Mouse (Mus musculus) intestine, embryonic 16.5 days (tissue): ENCODE data around the gene Plekha8. TPM values are rescaled to one million over a fixed set of nuclear protein-coding genes. Genes with fewer than 3 reads are reported as not detected.

Source experiments
- ATAC-seq: fragments of 200-750 bp; cut with Nextera tagmentation; 2 replicates; pipeline ENCODE4 v1.8.0; 2017; ENCODE audit warnings: moderate TSS enrichment, moderate library complexity
- H3K27ac ChIP-seq: fragments of 300-500 bp; sonication (generic); 2 replicates; pipeline ENCODE4 v1.5.1; 2014; ENCODE audit warnings: mild to moderate bottlenecking, low read length
- H3K27me3 ChIP-seq: fragments of 300-500 bp; sonication (generic); replicated peaks from 2 replicates; pipeline ENCODE4 v1.6.1; 2014; ENCODE audit warnings: low read length, control low read depth, mixed read lengths; ENCODE audit not compliant: control insufficient read depth, insufficient read depth
- H3K36me3 ChIP-seq: fragments of 300-500 bp; sonication (generic); 2 replicates; pipeline ENCODE4 v1.6.1; 2014; ENCODE audit warnings: low read length, control low read depth; ENCODE audit not compliant: control insufficient read depth, insufficient read depth
- H3K4me1 ChIP-seq: fragments of 300-500 bp; sonication (generic); 2 replicates; pipeline ENCODE4 v1.6.1; 2014; ENCODE audit warnings: low read length, control low read depth, mixed read lengths; ENCODE audit not compliant: control insufficient read depth, insufficient read depth
- H3K4me2 ChIP-seq: fragments of 300-500 bp; sonication (generic); 2 replicates; pipeline ENCODE4 v1.6.1; 2014; ENCODE audit warnings: low read depth, low read length, control low read depth
- H3K4me3 ChIP-seq: fragments of 300-500 bp; sonication (generic); 2 replicates; pipeline ENCODE4 v1.5.1; 2014; ENCODE audit warnings: mild to moderate bottlenecking, low read length
- H3K9ac ChIP-seq: fragments of 300-500 bp; sonication (generic); 2 replicates; pipeline ENCODE4 v1.6.1; 2014; ENCODE audit warnings: low read depth, low read length
- H3K9me3 ChIP-seq: fragments of 300-500 bp; sonication (generic); 2 replicates; pipeline ENCODE4 v1.6.1; 2016; ENCODE audit warnings: low read length, control low read depth; ENCODE audit not compliant: control insufficient read depth
- WGBS: fragments of 180-500 bp; shearing (Covaris S2); extraction: QIAGEN DNeasy Blood & Tissue Kit; methylation state at CpG from one replicate; pipeline ENCODE4 v1.1.7; 2014; 5-methylcytosine and 5-hydroxymethylcytosine counted together
- polyA plus RNA-seq: library from polyadenylated mRNA; unstranded; fragments of >200 nt; fragmentation: Nextera tagmentation; extraction: Ambion mirVana; gene quantifications from 2 replicates; pipeline ENCODE4 v1.2.1, GENCODE M21; 2015

Gene Plekha8
- polyA plus RNA-seq, 1 experiment from 2014 or later, result 6.1 TPM

DNA sequence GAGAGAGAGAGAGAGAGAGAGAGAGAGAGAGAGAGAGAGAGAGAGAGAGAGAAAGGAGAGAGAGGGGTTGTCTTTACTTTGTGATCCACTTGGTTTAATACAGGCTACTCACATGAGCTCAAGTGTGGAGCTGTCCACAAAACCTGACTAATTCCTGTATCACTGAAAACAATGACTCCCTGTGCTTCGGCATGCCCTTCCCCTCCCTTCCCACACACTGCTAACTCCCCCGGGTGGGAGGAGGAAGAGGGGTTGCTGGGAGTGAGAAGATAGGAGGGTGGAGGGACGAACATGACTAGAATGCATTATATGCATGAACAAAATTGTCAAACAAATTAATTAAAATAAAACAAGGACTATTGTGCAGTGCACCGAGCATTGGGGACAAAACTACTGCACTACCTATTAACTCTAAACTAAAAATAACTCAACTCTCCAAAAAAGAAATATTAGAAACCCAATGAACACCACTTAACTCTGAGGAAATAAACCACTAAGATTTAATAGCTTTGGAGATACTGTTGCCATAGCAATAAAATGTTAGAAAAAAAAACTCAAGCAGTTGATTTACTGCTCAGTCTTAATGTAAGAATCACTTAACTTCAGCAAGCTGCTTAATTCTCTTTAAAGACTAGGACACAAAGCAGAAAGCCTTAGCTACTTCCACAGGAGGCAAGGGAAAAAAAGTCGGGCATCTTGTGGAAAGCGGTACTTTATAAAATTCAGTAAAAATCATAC lies 21.5 kb upstream of the Plekha8 start:
- Histone ChIP-seq H3K9me3 (no peaks in the 10 kb centered on the region), H3K4me2 (no peak overlapping the region), H3K4me3 (no peak overlapping the region), H3K4me1 (no peaks in the 10 kb centered on the region), H3K9ac (no peak overlapping the region), H3K27me3 (no peaks in the 10 kb centered on the region), H3K36me3 (no peaks in the 10 kb centered on the region), H3K27ac (no peak overlapping the region)
- WGBS, result 14% methylated on average over 6 of the region's 6 CpGs
- ATAC-seq, result peak; percentile 66

DNA sequence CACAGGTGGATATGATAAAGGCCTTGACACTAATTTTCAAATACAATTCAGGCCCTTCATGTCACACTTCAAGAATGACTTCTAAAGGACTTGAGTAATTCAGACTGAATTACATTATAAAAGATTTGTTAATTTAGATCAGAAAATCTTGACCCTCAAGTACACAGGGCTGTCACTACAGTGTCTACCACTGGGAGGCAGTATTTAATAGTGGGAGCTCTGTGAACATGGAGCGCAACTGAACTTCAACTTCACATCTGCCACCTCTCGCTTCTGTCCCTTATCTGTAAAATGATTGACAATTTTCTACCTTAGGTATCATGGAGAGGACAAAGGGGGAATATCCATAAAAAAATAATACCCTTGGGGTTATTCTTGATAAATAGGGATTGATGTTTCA lies 8.7 kb upstream of the Plekha8 start:
- H3K36me3 ChIP-seq, result 0 out of 2 replicates have a peak, but pooled peaks cover 4% of the 10 kb centered on the region
- no peak overlapping the region for H3K9ac ChIP-seq
- H3K9me3 ChIP-seq, result no peaks in the 10 kb centered on the region
- H3K4me2 ChIP-seq, result no peak overlapping the region
- no peak overlapping the region for H3K27ac ChIP-seq
- no peak overlapping the region for H3K4me3 ChIP-seq
- ATAC-seq, result 0 out of 2 replicates have a peak, but pooled peaks have one; percentile 38
- 32% methylated on average over 2 of the region's 2 CpGs for WGBS
- H3K4me1 ChIP-seq, result no peaks in the 10 kb centered on the region; the same call in 1 of the 2 replicates
- H3K27me3 ChIP-seq, result no peaks in the 10 kb centered on the region

DNA sequence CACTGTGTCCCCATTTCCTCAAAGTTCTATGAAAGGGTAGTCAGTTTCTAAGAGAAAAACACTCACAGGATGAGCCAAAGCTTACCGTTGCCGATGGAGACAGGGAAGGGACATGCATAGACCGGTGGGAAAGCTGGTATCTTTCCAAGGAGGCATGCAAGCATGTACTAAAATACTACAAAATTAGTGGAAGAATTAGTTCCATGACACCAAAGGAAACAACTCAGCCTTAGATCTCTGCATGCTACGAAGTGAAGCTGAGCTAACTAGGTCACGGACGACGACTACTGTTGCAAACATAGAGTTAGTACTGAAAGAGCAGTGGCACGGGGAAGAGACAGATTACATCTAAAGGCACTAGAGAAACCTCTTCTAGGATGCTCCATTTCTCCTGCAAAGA lies 8.0 kb upstream of the Plekha8 start:
- WGBS, result 86% methylated on average over 8 of the region's 8 CpGs
- peaks cover 6% of the 10 kb centered on the region; the same call in 1 of the 2 replicates for H3K4me1 ChIP-seq
- H3K4me3 ChIP-seq, result no peak overlapping the region
- no peaks in the 10 kb centered on the region for H3K27me3 ChIP-seq
- no peaks in the 10 kb centered on the region for H3K9me3 ChIP-seq
- no peak for ATAC-seq
- H3K4me2 ChIP-seq, result no peak overlapping the region
- no peak overlapping the region for H3K9ac ChIP-seq
- H3K27ac ChIP-seq, result no peak overlapping the region
- H3K36me3 ChIP-seq, result 0 out of 2 replicates have a peak, but pooled peaks cover 4% of the 10 kb centered on the region

DNA sequence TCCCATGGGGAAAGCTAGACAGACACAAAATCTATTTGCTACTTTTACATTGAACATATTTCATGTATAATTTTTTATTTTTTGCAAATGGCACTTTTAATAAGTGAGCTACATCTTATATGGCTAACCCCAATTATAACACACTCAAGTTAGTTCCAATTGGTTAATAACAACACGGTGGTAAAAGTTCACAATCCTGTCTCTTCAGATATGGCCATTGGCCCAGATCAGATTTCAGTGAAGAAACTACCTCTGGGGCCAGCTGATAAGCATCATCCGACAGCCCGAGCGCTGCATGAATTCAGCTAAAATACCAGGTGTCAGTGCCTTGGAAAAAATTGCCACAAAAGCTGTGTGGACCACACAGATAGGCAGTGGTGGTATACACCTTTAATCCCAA lies 7.2 kb upstream of the Plekha8 start:
- WGBS, result 74% methylated on average over 4 of the region's 4 CpGs
- Histone ChIP-seq H3K4me3 (no peak overlapping the region), H3K36me3 (no peaks in the 10 kb centered on the region), H3K27me3 (no peaks in the 10 kb centered on the region), H3K27ac (no peak overlapping the region), H3K9ac (no peak overlapping the region), H3K9me3 (no peaks in the 10 kb centered on the region), H3K4me1 (peaks cover 9% of the 10 kb centered on the region; the same call in 1 of the 2 replicates), H3K4me2 (no peak overlapping the region)
- no peak for ATAC-seq

DNA sequence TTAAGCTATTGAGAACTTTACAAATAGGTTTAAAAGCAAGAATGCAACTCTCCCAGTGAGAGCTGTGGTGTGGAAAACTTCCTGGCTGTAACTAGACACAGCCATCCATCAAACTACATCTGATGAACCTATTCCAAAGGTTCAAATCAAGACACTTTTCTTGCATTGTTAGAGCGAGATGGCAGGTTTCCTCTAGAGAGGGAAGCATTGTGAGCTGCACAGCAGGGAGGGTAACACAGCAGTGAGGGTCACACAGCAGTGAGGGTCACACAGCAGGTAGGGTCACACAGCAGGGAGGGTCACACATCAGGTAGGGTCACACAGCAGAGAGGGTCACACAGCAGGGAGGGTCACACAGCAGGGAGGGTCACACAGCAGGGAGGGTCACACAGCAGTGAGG lies 6.7 kb upstream of the Plekha8 start:
- Histone ChIP-seq H3K27me3 (no peaks in the 10 kb centered on the region), H3K36me3 (no peaks in the 10 kb centered on the region), H3K4me1 (peaks cover 9% of the 10 kb centered on the region; the same call in 1 of the 2 replicates), H3K9ac (no peak overlapping the region), H3K4me3 (no peak overlapping the region), H3K9me3 (no peaks in the 10 kb centered on the region), H3K27ac (no peak overlapping the region), H3K4me2 (no peak overlapping the region)
- ATAC-seq, result no peak
- 70% methylated on average over 1 of the region's 1 CpGs for WGBS

DNA sequence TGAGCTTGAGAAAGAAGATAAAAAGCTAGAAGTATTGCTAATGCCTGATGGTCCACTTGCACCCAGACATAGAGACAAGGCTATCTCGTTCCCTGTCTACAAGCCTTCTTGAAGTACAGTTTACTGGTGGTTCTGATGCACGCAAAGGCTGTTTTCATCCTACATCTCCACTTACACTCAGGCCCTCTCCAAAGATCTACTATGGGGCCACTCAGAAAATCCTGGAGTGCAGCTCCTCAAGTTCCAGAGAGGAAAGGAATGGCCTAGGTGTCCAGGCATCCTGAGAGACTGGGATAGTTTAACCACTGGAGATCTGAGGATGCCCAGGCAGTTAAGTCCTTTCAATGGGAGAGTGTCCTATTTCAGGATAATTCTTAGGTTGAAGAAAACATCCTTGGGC lies 4.2 kb upstream of the Plekha8 start:
- WGBS, result 93% methylated on average over 2 of the region's 2 CpGs
- Histone ChIP-seq H3K4me1 (peaks cover 16% of the 10 kb centered on the region), H3K36me3 (no peaks in the 10 kb centered on the region), H3K4me3 (no peak overlapping the region), H3K27ac (no peak overlapping the region), H3K4me2 (no peak overlapping the region), H3K27me3 (no peaks in the 10 kb centered on the region), H3K9me3 (no peaks in the 10 kb centered on the region), H3K9ac (no peak overlapping the region)
- ATAC-seq, result no peak

DNA sequence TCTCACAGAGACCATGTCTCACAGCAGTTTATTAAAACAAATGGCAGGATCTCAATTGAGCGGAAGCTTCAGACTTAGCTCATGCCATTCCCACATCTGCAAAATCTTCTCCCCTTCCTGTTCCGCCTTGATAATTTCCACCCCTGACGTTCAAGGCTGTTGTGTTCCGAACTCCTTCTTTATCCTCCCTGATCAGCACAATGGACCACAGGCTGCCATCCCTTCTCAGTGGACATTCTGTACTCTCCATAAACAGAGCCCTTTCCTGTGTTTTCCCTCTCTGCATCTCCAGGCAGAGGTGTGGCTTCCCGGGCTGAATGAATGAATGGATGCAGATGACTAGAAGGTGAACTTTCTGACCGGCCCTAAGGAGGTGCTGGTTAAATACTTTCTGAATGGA lies 3.1 kb upstream of the Plekha8 start:
- Histone ChIP-seq H3K9me3 (no peaks in the 10 kb centered on the region), H3K9ac (no peak overlapping the region), H3K4me3 (peak overlapping the region; percentile 37), H3K36me3 (no peaks in the 10 kb centered on the region), H3K4me1 (peaks cover 27% of the 10 kb centered on the region), H3K4me2 (peak overlapping the region; percentile 52), H3K27me3 (no peaks in the 10 kb centered on the region), H3K27ac (no peak overlapping the region)
- no peak for ATAC-seq
- WGBS, result 46% methylated on average over 6 of the region's 6 CpGs

DNA sequence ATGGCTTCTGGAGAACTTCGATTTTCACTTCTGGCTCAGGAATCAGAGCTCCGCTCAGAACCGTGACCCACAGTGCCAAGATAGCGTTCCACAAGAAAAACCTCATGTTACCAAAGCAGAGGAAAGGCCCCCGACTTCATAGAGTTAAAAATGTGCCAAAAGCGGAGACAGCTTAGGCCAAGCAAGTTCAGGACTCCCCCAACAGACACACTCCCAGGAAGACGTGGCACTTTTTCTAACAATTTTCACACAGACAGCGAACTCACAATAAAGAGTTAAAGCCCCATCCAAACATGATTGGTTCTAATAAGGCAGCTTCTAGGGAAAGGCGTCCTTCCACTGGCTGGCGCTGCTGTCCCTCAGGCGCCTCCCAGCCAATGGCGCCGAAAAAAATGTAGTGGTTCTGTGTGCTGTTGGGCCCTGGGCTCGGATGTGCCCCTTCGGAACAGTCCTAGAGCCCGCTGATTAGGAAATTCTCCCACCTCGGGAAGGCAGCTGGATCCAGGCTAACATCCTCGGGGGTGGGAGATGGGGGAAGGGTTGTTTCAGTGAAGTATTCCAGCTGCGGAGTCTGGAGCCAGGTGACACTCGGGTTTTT lies 1.9 kb upstream of the Plekha8 start:
- Histone ChIP-seq H3K4me1 (peaks cover 27% of the 10 kb centered on the region), H3K4me2 (peak overlapping the region; percentile 67), H3K4me3 (peak overlapping the region; percentile 71), H3K27ac (peak overlapping the region; percentile 76), H3K9ac (peak overlapping the region; percentile 82), H3K36me3 (no peaks in the 10 kb centered on the region), H3K27me3 (no peaks in the 10 kb centered on the region), H3K9me3 (no peaks in the 10 kb centered on the region)
- peak; percentile 83 for ATAC-seq
- WGBS, result under 1% methylated on average over 20 of the region's 20 CpGs

DNA sequence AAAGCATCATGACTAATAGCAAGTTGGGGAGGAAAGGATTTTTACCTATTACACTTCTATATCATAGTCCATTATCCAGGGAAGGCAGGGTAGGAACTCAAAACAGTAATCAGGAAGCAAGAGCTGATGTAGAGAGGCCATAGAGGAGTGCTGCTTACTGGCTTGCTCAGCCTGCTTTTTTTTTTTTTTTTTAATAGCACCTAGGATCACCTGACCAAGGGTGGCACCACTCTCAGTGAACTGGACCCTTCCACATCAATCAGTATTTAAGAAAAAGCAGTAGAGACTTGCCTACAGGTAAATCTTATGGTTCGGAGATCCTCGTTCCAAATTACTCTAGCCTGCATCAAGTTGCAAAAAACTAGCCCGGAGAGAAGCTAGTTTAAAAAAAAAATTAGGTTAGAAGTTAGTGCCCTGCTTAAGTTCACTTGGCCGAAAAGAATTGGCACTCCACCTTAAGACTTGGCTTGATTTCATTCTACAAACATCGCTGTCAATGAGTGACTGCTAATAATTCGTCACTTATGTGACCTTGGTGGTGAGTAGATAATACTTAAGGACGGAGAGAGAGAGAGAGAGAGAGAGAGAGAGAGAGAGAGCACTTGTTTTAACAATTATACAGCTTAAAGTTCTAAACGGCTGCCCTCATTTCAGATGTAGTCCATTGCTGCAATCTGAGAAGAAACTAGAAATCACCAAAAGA lies 994 bp upstream of the Plekha8 start:
- H3K36me3 ChIP-seq, result no peaks in the 10 kb centered on the region
- no peak overlapping the region for H3K9ac ChIP-seq
- peak overlapping the region; percentile 71 for H3K4me3 ChIP-seq

More for the DNA sequence above, 994 bp upstream of the Plekha8 start:
- 48% methylated on average over 8 of the region's 8 CpGs for WGBS
- Histone ChIP-seq H3K27ac (no peak overlapping the region), H3K9me3 (no peaks in the 10 kb centered on the region), H3K4me2 (peak overlapping the region; percentile 84), H3K4me1 (peaks cover 27% of the 10 kb centered on the region), H3K27me3 (no peaks in the 10 kb centered on the region)
- ATAC-seq, result peak; percentile 1; the same call in 1 of the 2 replicates
